Mouse (Mus musculus): ENCODE results near the gene Ahcyl1. TPM values are rescaled to one million over a fixed set of nuclear protein-coding genes. Genes with fewer than 3 reads are reported as not detected.
A peak's percentile ranks its signal among the peaks of the same experiment; 100 is the strongest.

The Ahcyl1 gene
- polyA plus RNA-seq (2015; fragmentation: Nextera tagmentation; extraction: Ambion mirVana), result 23.7 and 24.8 TPM in 2 replicates

- H3K4me2 ChIP-seq (ENCODE audit: low read depth, low read length), result peak within 1 kb of the TSS; percentile 84
- WGBS (ENCODE audit: insufficient replicate concordance), result under 1% methylated on average over 92 of the region's 93 CpGs
- H3K9ac ChIP-seq (ENCODE audit: low read depth, low read length), result peak within 1 kb of the TSS; percentile 93
- H3K27ac ChIP-seq (ENCODE audit: low read length), result peak within 1 kb of the TSS; percentile 92
- H3K4me3 ChIP-seq (ENCODE audit: low read depth, low read length), result peak within 1 kb of the TSS; percentile 78
- no peaks in the 10 kb centered on the region for H3K27me3 ChIP-seq (ENCODE audit: control insufficient read depth, insufficient read depth, low read depth, low read length)
- ATAC-seq (ENCODE audit: low read depth), result peak; percentile 94
- peaks cover 18% of the 10 kb centered on the region for H3K4me1 ChIP-seq (ENCODE audit: control insufficient read depth, low read depth, low read length)
- H3K9me3 ChIP-seq (replicated peaks; ENCODE audit: control insufficient read depth, low read length), result no peaks in the 10 kb centered on the region
- H3K36me3 ChIP-seq (ENCODE audit: control insufficient read depth, insufficient read depth), result no peaks in the 10 kb centered on the region
These were observed at the start of gene Ahcyl1 for GRCm38 (mm10) chr3:107695948-107696881. Ahcyl1 (minus strand) TSS chr3:107696560.

GRCm38 (mm10) chr3:107746026-107746425 lies 49.7 kb upstream of the Ahcyl1 start:
- H3K9ac ChIP-seq (ENCODE audit: low read depth, low read length), result no peak overlapping the region
- H3K4me2 ChIP-seq (ENCODE audit: low read depth, low read length), result no peak overlapping the region
- H3K27me3 ChIP-seq (ENCODE audit: control insufficient read depth, insufficient read depth, low read depth, low read length), result no peaks in the 10 kb centered on the region
- H3K27ac ChIP-seq (ENCODE audit: low read length), result no peak overlapping the region
- H3K4me3 ChIP-seq (ENCODE audit: low read depth, low read length), result no peak overlapping the region
- H3K9me3 ChIP-seq (replicated peaks; ENCODE audit: control insufficient read depth, low read length), result no peaks in the 10 kb centered on the region
- H3K4me1 ChIP-seq (ENCODE audit: control insufficient read depth, low read depth, low read length), result peaks cover 15% of the 10 kb centered on the region; the same call in 1 of the 2 replicates
- no peaks in the 10 kb centered on the region for H3K36me3 ChIP-seq (ENCODE audit: control insufficient read depth, insufficient read depth)
- no peak for ATAC-seq (ENCODE audit: low read depth)
- 52% methylated on average over 3 of the region's 3 CpGs for WGBS (ENCODE audit: insufficient replicate concordance)

- Histone ChIP-seq H3K4me2 (ENCODE audit: low read depth, low read length) (no peak overlapping the region), H3K4me3 (ENCODE audit: low read depth, low read length) (no peak overlapping the region), H3K27ac (ENCODE audit: low read length) (no peak overlapping the region), H3K9ac (ENCODE audit: low read depth, low read length) (no peak overlapping the region), H3K4me1 (ENCODE audit: control insufficient read depth, low read depth, low read length) (peaks cover 15% of the 10 kb centered on the region), H3K9me3 (replicated peaks; ENCODE audit: control insufficient read depth, low read length) (no peaks in the 10 kb centered on the region), H3K27me3 (ENCODE audit: control insufficient read depth, insufficient read depth, low read depth, low read length) (no peaks in the 10 kb centered on the region), H3K36me3 (ENCODE audit: control insufficient read depth, insufficient read depth) (no peaks in the 10 kb centered on the region)
- 62% methylated on average over 1 of the region's 1 CpGs for WGBS (ENCODE audit: insufficient replicate concordance)
- peak; percentile 61 for ATAC-seq (ENCODE audit: low read depth)
These were observed 47.3 kb upstream of the Ahcyl1 start for GRCm38 (mm10) chr3:107743650-107744049.

GRCm38 (mm10) chr3:107743107-107743506 lies 46.7 kb upstream of the Ahcyl1 start:
- Histone ChIP-seq H3K27me3 (ENCODE audit: control insufficient read depth, insufficient read depth, low read depth, low read length) (no peaks in the 10 kb centered on the region), H3K9me3 (replicated peaks; ENCODE audit: control insufficient read depth, low read length) (no peaks in the 10 kb centered on the region), H3K36me3 (ENCODE audit: control insufficient read depth, insufficient read depth) (no peaks in the 10 kb centered on the region), H3K27ac (ENCODE audit: low read length) (no peak overlapping the region), H3K4me1 (ENCODE audit: control insufficient read depth, low read depth, low read length) (peaks cover 15% of the 10 kb centered on the region), H3K9ac (ENCODE audit: low read depth, low read length) (no peak overlapping the region), H3K4me3 (ENCODE audit: low read depth, low read length) (no peak overlapping the region), H3K4me2 (ENCODE audit: low read depth, low read length) (no peak overlapping the region)
- no peak for ATAC-seq (ENCODE audit: low read depth)
- 17% methylated on average over 3 of the region's 3 CpGs for WGBS (ENCODE audit: insufficient replicate concordance)

GRCm38 (mm10) chr3:107742071-107742710 lies 45.8 kb upstream of the Ahcyl1 start:
- Histone ChIP-seq H3K27me3 (ENCODE audit: control insufficient read depth, insufficient read depth, low read depth, low read length) (no peaks in the 10 kb centered on the region), H3K4me1 (ENCODE audit: control insufficient read depth, low read depth, low read length) (peaks cover 15% of the 10 kb centered on the region), H3K27ac (ENCODE audit: low read length) (no peak overlapping the region), H3K9ac (ENCODE audit: low read depth, low read length) (no peak overlapping the region), H3K4me3 (ENCODE audit: low read depth, low read length) (no peak overlapping the region), H3K36me3 (ENCODE audit: control insufficient read depth, insufficient read depth) (no peaks in the 10 kb centered on the region), H3K4me2 (ENCODE audit: low read depth, low read length) (no peak overlapping the region), H3K9me3 (replicated peaks; ENCODE audit: control insufficient read depth, low read length) (no peaks in the 10 kb centered on the region)
- WGBS (ENCODE audit: insufficient replicate concordance), result 63% methylated on average over 10 of the region's 10 CpGs
- ATAC-seq (ENCODE audit: low read depth), result no peak

- no peaks in the 10 kb centered on the region for H3K27me3 ChIP-seq (ENCODE audit: control insufficient read depth, insufficient read depth, low read depth, low read length)
- ATAC-seq (ENCODE audit: low read depth), result no peak
- no peaks in the 10 kb centered on the region for H3K36me3 ChIP-seq (ENCODE audit: control insufficient read depth, insufficient read depth)
- peaks cover 15% of the 10 kb centered on the region for H3K4me1 ChIP-seq (ENCODE audit: control insufficient read depth, low read depth, low read length)
- no peak overlapping the region for H3K4me3 ChIP-seq (ENCODE audit: low read depth, low read length)
- no peak overlapping the region for H3K9ac ChIP-seq (ENCODE audit: low read depth, low read length)
- no peak overlapping the region for H3K4me2 ChIP-seq (ENCODE audit: low read depth, low read length)
- no peak overlapping the region for H3K27ac ChIP-seq (ENCODE audit: low read length)
- no peaks in the 10 kb centered on the region for H3K9me3 ChIP-seq (replicated peaks; ENCODE audit: control insufficient read depth, low read length)
These were observed 45.0 kb upstream of the Ahcyl1 start for GRCm38 (mm10) chr3:107741387-107741786.

- Histone ChIP-seq H3K4me2 (ENCODE audit: low read depth, low read length) (no peak overlapping the region), H3K36me3 (ENCODE audit: control insufficient read depth, insufficient read depth) (no peaks in the 10 kb centered on the region), H3K9ac (ENCODE audit: low read depth, low read length) (no peak overlapping the region), H3K27me3 (ENCODE audit: control insufficient read depth, insufficient read depth, low read depth, low read length) (no peaks in the 10 kb centered on the region), H3K9me3 (replicated peaks; ENCODE audit: control insufficient read depth, low read length) (no peaks in the 10 kb centered on the region), H3K27ac (ENCODE audit: low read length) (no peak overlapping the region; the same call in 1 of the 2 replicates), H3K4me3 (ENCODE audit: low read depth, low read length) (no peak overlapping the region), H3K4me1 (ENCODE audit: control insufficient read depth, low read depth, low read length) (peaks cover 15% of the 10 kb centered on the region)
- WGBS (ENCODE audit: insufficient replicate concordance), result 17% methylated on average over 6 of the region's 6 CpGs
- peak; percentile 76 for ATAC-seq (ENCODE audit: low read depth)
These were observed 44.3 kb upstream of the Ahcyl1 start for GRCm38 (mm10) chr3:107740578-107741207.

- Histone ChIP-seq H3K27ac (ENCODE audit: low read length) (no peak overlapping the region; the same call in 1 of the 2 replicates), H3K9ac (ENCODE audit: low read depth, low read length) (no peak overlapping the region), H3K4me2 (ENCODE audit: low read depth, low read length) (no peak overlapping the region), H3K4me3 (ENCODE audit: low read depth, low read length) (no peak overlapping the region), H3K4me1 (ENCODE audit: control insufficient read depth, low read depth, low read length) (peaks cover 15% of the 10 kb centered on the region), H3K36me3 (ENCODE audit: control insufficient read depth, insufficient read depth) (no peaks in the 10 kb centered on the region), H3K9me3 (replicated peaks; ENCODE audit: control insufficient read depth, low read length) (no peaks in the 10 kb centered on the region), H3K27me3 (ENCODE audit: control insufficient read depth, insufficient read depth, low read depth, low read length) (no peaks in the 10 kb centered on the region)
- WGBS (ENCODE audit: insufficient replicate concordance), result 61% methylated on average over 2 of the region's 2 CpGs
- ATAC-seq (ENCODE audit: low read depth), result no peak
These were observed 43.6 kb upstream of the Ahcyl1 start for GRCm38 (mm10) chr3:107739966-107740365.
